In the genomic region with DNA sequence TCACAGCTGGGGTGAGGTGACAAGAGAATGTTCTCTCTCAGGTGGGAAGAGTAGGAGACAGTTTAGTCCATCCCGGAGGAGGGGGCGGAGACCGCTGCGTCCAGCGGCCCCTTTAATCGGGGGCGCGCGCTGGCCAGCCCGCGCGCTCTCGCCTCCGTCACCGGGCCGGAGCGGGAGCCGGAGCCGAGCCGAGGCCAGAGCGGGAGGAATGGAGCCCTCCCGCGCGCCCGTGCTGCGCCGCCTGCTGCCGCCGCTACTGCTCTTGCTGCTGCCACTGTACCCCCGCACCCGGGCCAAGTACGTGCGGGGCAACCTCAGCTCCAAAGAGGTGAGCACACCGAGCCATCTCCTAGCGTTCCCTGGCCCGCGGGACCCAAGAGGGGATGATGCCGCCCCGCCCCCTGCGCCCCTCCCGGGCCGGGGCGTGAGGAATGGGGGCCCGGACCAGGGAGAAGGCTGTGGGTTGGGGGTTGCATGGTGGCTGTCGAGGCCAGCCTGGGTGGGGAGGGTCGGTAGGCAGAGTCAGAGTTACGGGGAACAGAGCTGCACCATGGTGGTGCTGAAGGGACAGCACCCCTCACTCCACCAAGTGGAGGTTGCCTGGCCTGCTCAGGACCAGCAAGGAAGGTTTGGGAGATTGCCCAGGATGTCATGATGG, we compare ENCODE assay signal across 8 mouse cellular contexts. TPM values are rescaled to one million over a fixed set of nuclear protein-coding genes. Genes with fewer than 3 reads are reported as not detected.
DNase-seq lines count a peak whose midpoint lies in the region; ATAC-seq and TF ChIP-seq lines count a peak whose summit lies in the region.

Gene Tmem145, plus strand, starts transcription at position 151 of the 658 bp plus-strand sequence.

- no peak for DNase-seq in layer of hippocampus, adult 18-20 months (ENCODE audit: low spot score in 2 of 2)
- no peak for DNase-seq in layer of hippocampus, adult 9-11 months
- DNase-seq in adrenal gland, postnatal 36 days: peak; percentile 62 to 73
- peak; percentile 72 for DNase-seq in liver, embryonic 11.5 days (ENCODE audit: low spot score)
- peak; percentile 75 for DNase-seq in neural tube, embryonic 11.5 days (ENCODE audit: low spot score)
- DNase-seq in c-Kit-positive CD71-positive TER-119-positive erythroid progenitor cells, embryonic 14.5 days (ENCODE audit: low spot score): no peak

- peak; percentile 75 for ATAC-seq in intestine, embryonic 15.5 days
- peak; percentile 68 for ATAC-seq in liver, embryonic 11.5 days (replicated peaks; ENCODE audit: low FRiP score)
- peak; percentile 65 for ATAC-seq in neural tube, embryonic 11.5 days (ENCODE audit: insufficient read depth, low FRiP score, low TSS enrichment)

- under 1% methylated on average over 47 of the region's 47 CpGs for WGBS in intestine, embryonic 15.5 days
- WGBS in liver, embryonic 11.5 days: under 1% methylated on average over 38 of the region's 47 CpGs
- WGBS in neural tube, embryonic 11.5 days: under 1% methylated on average over 32 of the region's 47 CpGs

- no peaks in the 10 kb centered on the region for H3K36me3 ChIP-seq in intestine, embryonic 15.5 days
- no peaks in the 10 kb centered on the region for H3K36me3 ChIP-seq in liver, embryonic 11.5 days (ENCODE audit: control insufficient read depth, insufficient read depth, low read length)
- no peaks in the 10 kb centered on the region for H3K36me3 ChIP-seq in neural tube, embryonic 11.5 days (ENCODE audit: control insufficient read depth, insufficient read depth, low read length)

- no peak for TF ChIP-seq POLR2A in embryonic fibroblast, embryonic 13.5 days (IDR thresholded peaks at IDR 0.05; ENCODE audit: low read depth, low read length)

- peak within 1 kb of the TSS; percentile 25 for H3K4me3 ChIP-seq in embryonic fibroblast, embryonic 13.5 days (ENCODE audit: insufficient read depth, low read length)
- peak within 1 kb of the TSS; percentile 54 for H3K4me3 ChIP-seq in intestine, embryonic 15.5 days (replicated peaks)
- peak within 1 kb of the TSS; percentile 59 for H3K4me3 ChIP-seq in liver, embryonic 11.5 days (ENCODE audit: low read depth, low read length)
- peak within 1 kb of the TSS; percentile 55 for H3K4me3 ChIP-seq in neural tube, embryonic 11.5 days (ENCODE audit: low read depth, low read length)

- H3K4me1 ChIP-seq in embryonic fibroblast, embryonic 13.5 days (ENCODE audit: control insufficient read depth, insufficient read depth, low read length): no peaks in the 10 kb centered on the region; the same call in 1 of the 2 replicates
- H3K4me1 ChIP-seq in intestine, embryonic 15.5 days (replicated peaks): 0 out of 2 replicates have a peak, but pooled peaks cover 6% of the 10 kb centered on the region
- 0 out of 2 replicates have a peak, but pooled peaks cover 5% of the 10 kb centered on the region for H3K4me1 ChIP-seq in liver, embryonic 11.5 days (replicated peaks; ENCODE audit: control insufficient read depth, insufficient read depth, low read length)
- peaks cover 4% of the 10 kb centered on the region; the same call in 1 of the 2 replicates for H3K4me1 ChIP-seq in neural tube, embryonic 11.5 days (ENCODE audit: control insufficient read depth, insufficient read depth, low read length)

- no peak for TF ChIP-seq CTCF in embryonic fibroblast, embryonic 13.5 days (IDR thresholded peaks at IDR 0.05; ENCODE audit: borderline replicate concordance, insufficient read depth, low read length)

- H3K27me3 ChIP-seq in intestine, embryonic 15.5 days (replicated peaks): peaks cover 18% of the 10 kb centered on the region
- peaks cover 61% of the 10 kb centered on the region for H3K27me3 ChIP-seq in liver, embryonic 11.5 days (replicated peaks; ENCODE audit: control insufficient read depth, insufficient read depth, low read length)
- H3K27me3 ChIP-seq in neural tube, embryonic 11.5 days (ENCODE audit: control insufficient read depth, insufficient read depth, low read length): 0 out of 2 replicates have a peak, but pooled peaks cover 3% of the 10 kb centered on the region

- peak within 1 kb of the TSS; percentile 89 for H3K4me2 ChIP-seq in intestine, embryonic 15.5 days (replicated peaks)
- H3K4me2 ChIP-seq in liver, embryonic 11.5 days: peak within 1 kb of the TSS; percentile 88
- H3K4me2 ChIP-seq in neural tube, embryonic 11.5 days (ENCODE audit: low read depth): peak within 1 kb of the TSS; percentile 89

- H3K9ac ChIP-seq in intestine, embryonic 15.5 days: no peak within 1 kb of the TSS
- no peak within 1 kb of the TSS for H3K9ac ChIP-seq in liver, embryonic 11.5 days (ENCODE audit: low read depth, low read length)
- peak within 1 kb of the TSS; percentile 61 for H3K9ac ChIP-seq in neural tube, embryonic 11.5 days (ENCODE audit: low read length)

- no peak within 1 kb of the TSS for H3K27ac ChIP-seq in embryonic fibroblast, embryonic 13.5 days (ENCODE audit: insufficient read depth, low read length)
- no peak within 1 kb of the TSS for H3K27ac ChIP-seq in intestine, embryonic 15.5 days
- H3K27ac ChIP-seq in liver, embryonic 11.5 days (ENCODE audit: low read depth, low read length): no peak within 1 kb of the TSS
- H3K27ac ChIP-seq in neural tube, embryonic 11.5 days (ENCODE audit: low read depth, low read length): peak within 1 kb of the TSS; percentile 56; the same call in 1 of the 2 replicates

- H3K9me3 ChIP-seq in intestine, embryonic 15.5 days: no peaks in the 10 kb centered on the region
- H3K9me3 ChIP-seq in liver, embryonic 11.5 days (ENCODE audit: control insufficient read depth, low read length): no peaks in the 10 kb centered on the region
- no peaks in the 10 kb centered on the region for H3K9me3 ChIP-seq in neural tube, embryonic 11.5 days (ENCODE audit: control insufficient read depth, low read length)

RNA-seq across cellular contexts. Expression of gene Tmem145, which starts in this region (rescaled TPM):
- total RNA-seq in layer of hippocampus, adult 18-20 months (2021): 10 to 100 TPM; 23.0 to 25.0 TPM
- total RNA-seq in adrenal gland, postnatal 36 days (2021): 1 to 10 TPM; 1.5 to 1.6 TPM
- polyA plus RNA-seq in embryonic fibroblast, embryonic 13.5 days (2011; ENCODE audit: insufficient read length, low read depth, missing spikeins): not detected in 2 replicates
- polyA plus RNA-seq in intestine, embryonic 15.5 days (2015; fragmentation: Nextera tagmentation; extraction: Ambion mirVana): 1.2 and 1.3 TPM in 2 replicates
- polyA plus RNA-seq in liver, embryonic 11.5 days (2014; fragmentation: Nextera tagmentation; extraction: Ambion mirVana): 0.16 and 0.32 TPM in 2 replicates
- polyA plus RNA-seq in neural tube, embryonic 11.5 days (2014; fragmentation: Nextera tagmentation; extraction: Ambion mirVana): 9.6 and 10.2 TPM in 2 replicates

Comparison
In these comparisons a context has a peak if more than half of its experiments do, and no peak if none do; other contexts are left out.
1. RNA of gene Tmem145 (total RNA-seq): 23.0 to 25.0 TPM in layer of hippocampus, adult 18-20 months; 1.5 to 1.6 TPM in adrenal gland, postnatal 36 days; every median in the first group is over 4 times any median in the second.
2. Peak in DNase-seq, ATAC-seq, H3K4me3 ChIP-seq and H3K4me2 ChIP-seq in liver, embryonic 11.5 days; RNA of the gene not detected or under 1 TPM.
3. DNase-seq: peak in adrenal gland, postnatal 36 days (2 of 2) and neural tube, embryonic 11.5 days (single experiment); none in layer of hippocampus, adult 18-20 months (0 of 2), layer of hippocampus, adult 9-11 months (single experiment) and c-Kit-positive CD71-positive TER-119-positive erythroid progenitor cells, embryonic 14.5 days (single experiment).
4. Peak in every context shown above with its lines, with median percentiles within 50 percentile points of each other: H3K4me3 ChIP-seq, ATAC-seq and H3K4me2 ChIP-seq.